Mouse (Mus musculus) ES-E14 (cell line): ENCODE results near the gene Rab44.

Experiments used
- CHD2 ChIP-seq: IDR thresholded peaks from 2 replicates; pipeline ENCODE4 v1.6.1; 2014; ENCODE audit warnings: mild to moderate bottlenecking, low read depth, low read length, inconsistent platforms
- HCFC1 ChIP-seq: IDR thresholded peaks from 2 replicates; pipeline ENCODE4 v1.6.1; 2012; ENCODE audit warnings: low read length, inconsistent platforms, borderline replicate concordance; ENCODE audit not compliant: insufficient read depth
- MAFK ChIP-seq: IDR thresholded peaks from 2 replicates; pipeline ENCODE4 v1.6.1; 2014; ENCODE audit warnings: mild to moderate bottlenecking, low read depth, low read length, inconsistent platforms; ENCODE audit not compliant: insufficient read depth
- ZC3H11A ChIP-seq: IDR thresholded peaks from 2 replicates; pipeline ENCODE4 v1.6.1; 2012; ENCODE audit warnings: low read depth, mild to moderate bottlenecking, inconsistent platforms, low read length, borderline replicate concordance
- ZNF384 ChIP-seq: IDR thresholded peaks from 2 replicates; pipeline ENCODE4 v1.6.1; 2012; ENCODE audit warnings: low read depth, low read length, inconsistent platforms

- TF ChIP-seq CHD2 (no peak), HCFC1 (no peak), ZC3H11A (no peak), MAFK (no peak), ZNF384 (no peak)
These were observed at the start of gene Rab44 for GRCm38 (mm10) chr17:29113591-29114352.
